Mouse (Mus musculus) cerebellum, postnatal 36 days (tissue): ENCODE data around the gene Kcne3.
A peak's percentile ranks its signal among the peaks of the same experiment; 100 is the strongest.

ENCODE experiments used
- DNase-seq, 2 experiments: peaks; one replicate each; pipeline ENCODE4 v3.0.0; 2021 to 2022; ENCODE audit warnings: mixed read lengths in 2 of 2

The Kcne3 gene

DNA sequence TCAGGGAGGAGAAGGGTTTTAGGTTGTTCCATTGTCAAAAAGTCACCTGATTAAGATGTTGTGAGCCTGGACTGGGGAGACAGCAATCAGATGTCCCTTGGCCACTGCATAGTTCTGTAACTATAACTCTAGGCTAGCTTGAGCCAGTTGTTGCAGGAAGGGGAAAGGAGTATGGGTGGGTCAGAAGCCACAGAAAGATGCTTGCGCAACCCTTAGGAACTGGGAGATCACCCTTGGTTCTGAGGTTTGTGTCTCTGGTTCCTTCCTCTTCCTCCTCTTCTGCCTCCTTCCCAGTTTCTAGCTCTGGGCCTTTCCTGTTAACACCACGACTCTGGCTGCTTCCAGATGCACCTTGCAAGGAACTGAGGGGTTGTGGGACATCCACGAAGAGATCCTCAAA lies 6.1 kb downstream of the Kcne3 start:
- DNase-seq = no peak

DNA sequence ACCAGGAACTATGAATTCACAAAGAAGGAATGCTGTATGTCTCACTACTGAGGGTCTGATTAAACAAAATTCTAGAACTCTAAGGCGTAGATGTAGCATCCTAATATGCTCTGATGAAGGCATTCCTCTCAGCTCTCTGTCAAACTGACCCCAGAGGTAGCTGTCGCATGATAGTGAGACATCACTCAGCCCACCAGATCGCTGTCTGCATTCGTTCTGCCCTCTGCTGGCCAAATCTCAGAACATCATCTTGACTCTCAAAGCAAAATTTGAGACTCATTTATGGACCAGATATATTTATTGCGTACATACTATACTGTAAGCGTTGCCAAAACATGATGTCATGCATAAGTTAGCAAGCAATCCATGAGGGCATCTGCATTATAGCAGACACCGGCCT lies 11.3 kb downstream of the Kcne3 start:
- peak; percentile 51 to 55 for DNase-seq

DNA sequence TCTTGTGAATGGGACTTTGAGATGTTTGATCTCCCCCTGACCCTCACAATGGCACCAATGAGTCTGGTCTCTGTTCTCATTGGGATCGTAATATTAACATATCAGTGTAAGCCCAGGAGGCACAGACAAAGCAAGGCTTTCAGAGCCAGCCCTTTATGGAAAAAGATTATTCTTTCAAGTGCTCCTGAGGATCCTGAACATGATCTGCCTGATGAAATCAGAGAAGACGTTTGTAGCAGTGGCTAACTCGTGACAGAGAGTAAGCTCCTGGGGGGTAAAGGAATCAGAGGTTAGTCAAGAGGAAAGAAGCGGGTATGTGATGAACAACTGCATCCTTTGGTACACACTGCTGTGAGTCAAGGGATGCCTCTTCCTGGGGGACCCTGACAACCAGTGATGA lies 13.9 kb downstream of the Kcne3 start:
- DNase-seq = no peak

DNA sequence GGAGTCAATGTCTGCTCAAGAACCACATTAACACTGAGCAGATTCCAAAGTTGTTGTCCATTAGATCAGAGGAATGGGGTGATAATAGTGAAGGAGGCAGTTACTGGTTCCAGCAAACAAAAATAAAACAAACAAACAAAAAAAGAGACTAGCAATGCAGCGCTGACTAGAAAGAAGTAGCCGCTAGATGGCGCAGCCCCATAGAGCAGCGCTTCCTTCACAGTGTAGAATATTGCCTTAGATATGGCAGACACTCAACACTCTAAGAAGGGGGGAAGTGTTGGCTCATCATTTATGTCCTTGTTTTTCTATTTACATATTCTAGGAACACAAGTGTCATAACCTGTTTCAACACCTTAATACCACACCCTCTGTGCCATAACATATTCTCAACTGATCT lies 14.5 kb downstream of the Kcne3 start:
- peak; percentile 73 to 76 for DNase-seq

DNA sequence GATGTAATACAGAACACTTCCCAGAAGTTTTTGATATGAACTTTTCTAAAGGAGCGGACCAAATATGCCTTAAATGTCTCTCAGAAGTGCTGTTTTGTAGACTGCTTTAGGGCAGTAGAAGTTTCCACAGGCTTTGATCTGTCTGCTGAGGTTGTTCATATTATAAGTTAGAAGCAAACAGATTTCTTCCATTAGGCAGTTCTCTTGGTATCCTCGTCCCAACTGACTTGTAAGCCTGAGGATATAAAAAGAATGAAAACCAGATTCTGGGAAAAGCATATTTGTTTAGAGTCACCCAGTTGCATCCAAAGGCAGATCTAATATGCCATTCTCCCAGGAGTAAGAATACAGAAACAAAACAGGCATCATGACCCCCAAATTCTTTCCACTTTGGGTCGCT lies 24.9 kb downstream of the Kcne3 start:
- no peak for DNase-seq

DNA sequence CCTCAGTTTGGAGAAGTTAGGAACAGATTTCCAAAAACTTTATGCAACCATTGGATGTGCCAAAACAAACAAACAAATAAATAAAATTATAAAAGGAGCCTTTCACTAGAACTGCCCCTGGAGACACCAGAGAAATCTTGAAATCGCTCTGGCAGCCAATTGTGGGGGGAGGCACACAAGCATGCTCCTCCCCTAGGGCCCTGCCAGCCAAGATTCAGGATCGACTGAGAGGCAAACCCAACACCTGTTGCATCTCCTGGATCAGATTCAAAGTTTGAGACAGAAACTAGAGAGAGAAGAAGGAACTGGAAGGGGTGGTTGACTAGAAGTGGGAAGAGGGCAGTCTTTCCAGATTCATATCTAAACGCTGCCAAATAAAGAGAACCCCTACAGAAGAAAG lies 27.3 kb downstream of the Kcne3 start:
- DNase-seq = no peak

DNA sequence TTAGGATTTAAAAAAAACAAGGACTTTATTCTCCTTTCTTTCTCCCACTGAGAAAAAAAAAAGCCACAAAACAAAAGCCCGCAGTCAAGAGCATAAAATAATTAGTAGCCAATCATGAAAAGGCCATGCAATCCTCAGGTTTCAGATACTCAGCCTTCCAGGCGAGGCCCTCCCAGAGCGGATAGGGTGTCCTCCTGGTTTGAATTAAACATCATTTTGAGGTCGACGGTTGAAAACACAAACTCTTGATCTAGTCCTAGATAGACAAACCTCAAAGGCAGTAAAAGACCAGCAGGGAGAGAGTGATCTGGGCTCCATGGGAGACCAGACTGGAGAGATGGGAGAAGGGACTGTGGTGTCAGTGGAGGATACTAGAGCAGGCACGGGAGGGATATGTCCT lies 28.6 kb downstream of the Kcne3 start:
- no peak for DNase-seq

DNA sequence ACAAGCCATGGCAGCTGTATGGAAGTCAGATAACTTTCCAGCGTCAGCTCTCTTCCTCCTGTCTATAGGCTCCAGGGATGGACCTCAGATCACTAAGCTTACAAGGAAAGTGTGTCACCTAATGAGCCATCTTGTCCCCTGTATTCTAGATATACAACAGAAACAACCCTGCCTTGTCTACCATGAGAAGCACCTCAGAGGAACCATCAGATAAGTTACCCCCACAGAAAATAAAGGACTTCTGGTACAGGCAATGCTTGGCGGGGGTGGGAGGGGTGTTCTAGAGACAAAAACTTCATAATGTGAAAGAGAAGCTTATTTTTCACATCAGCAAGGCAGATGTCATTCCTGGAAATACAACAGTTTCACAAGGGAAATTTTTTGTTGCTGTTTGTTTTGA lies 29.8 kb downstream of the Kcne3 start:
- DNase-seq = no peak

DNA sequence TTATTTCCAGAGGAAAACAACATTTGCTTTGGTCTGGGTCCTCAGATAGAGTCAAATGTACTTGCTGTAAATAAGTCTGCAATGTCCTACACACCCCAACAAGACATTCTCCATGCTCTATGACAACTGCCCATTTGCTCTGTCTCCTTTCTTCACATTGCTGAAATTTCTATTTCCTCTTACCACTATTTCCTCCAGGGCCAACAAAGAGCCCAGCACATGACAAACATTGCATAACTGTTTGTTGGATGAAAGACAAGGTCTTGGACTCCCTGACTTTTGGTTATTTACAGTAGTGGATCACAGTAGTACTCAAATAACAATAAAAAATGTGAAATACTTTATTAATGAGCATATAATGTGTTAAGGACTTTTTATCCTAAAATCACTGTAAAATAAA lies 31.6 kb downstream of the Kcne3 start:
- no peak for DNase-seq

DNA sequence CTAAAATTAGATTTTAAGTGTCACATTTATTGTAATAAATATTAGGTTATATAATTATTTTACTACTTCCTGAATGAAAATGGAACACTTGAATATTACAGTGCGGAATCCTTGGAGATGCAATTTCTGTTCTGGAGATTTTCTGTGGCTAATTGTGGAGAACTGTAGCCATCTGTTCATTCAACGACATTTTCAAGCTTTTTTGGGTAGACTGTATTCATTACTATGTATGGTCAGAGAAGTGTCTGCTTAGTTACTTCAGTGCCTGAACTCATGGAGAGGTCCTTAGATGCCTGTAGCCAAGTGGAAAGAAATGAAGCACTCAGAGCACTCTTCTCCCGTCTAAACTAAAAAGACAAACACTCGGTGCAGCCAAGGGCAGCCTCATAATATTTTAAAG lies 38.0 kb downstream of the Kcne3 start:
- DNase-seq = peak in 1 of 2 experiments; percentile 30

DNA sequence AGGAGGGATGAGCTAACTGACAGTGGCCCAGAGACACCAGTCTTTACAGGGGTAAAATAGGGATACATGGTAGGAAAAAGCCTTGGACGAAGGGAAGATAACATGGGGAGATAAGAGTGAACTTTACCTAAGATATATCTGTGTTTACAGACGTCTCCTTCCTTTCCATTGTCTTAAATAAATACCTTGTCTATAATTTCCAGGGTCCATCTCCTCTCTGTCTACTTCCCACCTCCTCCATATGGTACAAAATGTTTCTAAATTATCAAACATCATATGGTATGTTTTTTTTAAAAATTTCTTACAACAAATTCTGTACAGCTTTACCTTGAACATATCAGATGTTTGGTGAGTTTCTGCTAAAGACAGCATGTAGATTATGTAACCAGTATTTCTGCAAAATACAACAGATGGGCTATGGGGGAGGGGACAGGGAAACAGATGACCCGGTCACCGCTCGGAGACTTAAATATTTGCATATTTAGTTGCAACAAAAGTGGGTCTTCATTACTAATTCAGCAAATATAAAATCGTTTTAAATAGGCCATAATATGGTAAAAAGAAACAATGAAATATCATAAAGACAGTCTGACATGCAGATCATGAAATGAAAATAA lies 38.9 kb downstream of the Kcne3 start:
- peak; percentile 64 to 76 for DNase-seq

DNA sequence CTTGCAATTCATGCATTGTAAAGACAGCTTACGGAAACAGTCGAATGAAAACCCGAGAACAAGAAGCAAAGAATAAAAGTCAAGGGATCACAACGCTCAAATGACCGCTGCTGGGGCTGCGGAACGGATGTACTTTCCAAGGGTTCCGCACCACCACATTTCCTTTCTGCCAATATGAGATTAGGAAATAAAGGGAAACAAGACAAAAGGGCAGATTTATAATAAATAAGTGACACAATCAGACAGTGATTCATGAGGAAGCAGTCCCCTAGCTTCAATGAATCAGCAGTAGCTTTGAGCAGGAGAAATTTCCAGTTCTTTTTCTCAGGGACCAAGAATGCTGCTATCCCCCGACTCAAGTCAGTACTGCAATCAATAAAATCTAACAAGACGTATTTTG lies 39.7 kb downstream of the Kcne3 start:
- peak in 1 of 2 experiments; percentile 39 for DNase-seq

DNA sequence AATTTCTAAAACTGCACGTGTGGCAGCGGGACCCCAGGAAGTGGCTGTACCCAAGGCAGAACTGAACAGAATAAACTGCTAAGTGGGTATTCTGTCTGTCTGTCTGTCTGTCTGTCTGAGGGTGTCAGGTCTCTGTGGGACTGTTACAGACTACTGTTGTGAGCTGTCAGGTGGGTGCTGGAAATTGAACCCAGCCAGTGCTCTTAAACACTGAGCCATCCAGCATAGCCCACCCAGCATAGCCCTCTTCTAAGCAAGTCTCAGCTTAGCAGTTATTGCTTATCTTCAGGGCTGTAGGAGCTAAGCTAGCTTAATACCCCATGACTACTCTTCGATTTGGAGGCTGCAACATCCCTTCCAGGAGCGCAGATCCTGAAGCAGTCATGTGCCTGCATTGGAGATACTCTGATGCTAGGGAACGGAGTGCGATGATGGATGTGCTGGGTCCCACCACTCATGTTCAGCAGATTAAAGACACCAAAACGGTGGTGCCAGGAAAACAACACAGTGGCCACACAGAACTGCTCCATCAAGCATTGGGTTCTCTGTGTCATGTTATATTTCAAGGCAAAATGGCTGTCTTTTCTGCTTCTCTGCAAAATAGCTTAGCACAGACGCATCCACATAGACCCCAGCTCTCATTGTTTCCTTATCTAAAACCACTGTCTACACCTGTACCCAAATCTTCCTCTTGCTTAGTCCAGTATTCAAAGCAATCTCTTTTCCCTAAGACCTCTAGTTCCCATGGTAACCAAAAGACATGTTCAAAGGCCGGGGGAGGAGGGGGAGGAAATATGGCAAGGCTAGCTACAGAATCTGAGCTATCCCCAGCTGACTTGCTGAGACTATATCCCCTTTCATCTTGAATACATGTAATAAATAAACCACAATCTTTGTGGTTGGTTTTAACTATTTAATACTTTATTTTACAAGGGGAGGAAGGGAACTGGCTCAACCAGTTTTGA lies 40.6 kb downstream of the Kcne3 start:
- no peak for DNase-seq

DNA sequence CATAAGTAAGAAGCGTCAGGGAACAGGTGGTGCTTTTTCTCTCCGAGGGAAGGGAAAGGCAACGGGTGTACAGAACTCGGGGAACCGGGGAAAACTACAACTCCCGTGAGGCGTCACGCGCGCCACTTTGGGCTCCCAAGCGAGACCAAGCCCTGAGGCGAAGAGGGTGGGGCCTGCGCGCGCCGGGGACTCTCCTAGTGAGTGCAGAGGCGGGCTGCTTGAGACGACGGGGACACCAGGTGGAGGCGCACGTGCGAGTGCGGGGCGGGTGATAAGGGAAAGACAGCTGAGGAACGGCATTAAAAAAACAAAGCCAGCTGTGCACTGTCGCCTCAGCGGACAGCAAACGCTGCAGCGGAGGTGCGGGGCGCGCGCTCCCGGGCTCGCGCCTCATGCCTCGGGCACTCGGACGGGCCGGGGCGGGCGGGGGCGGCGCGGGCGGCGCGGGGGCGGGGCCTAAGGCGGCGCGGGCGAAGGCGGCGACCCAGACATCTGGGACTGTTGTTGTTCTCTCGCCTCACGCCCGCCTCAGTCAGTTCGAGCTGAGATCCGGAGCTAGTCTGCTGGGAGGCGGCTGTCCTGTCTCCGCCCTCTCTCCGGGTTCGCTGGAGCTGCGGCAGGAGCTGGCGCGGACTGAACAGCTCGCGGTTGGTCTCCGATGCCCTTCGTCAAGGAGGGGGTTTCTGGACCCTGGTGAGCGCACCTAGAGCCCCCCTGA lies 51.0 kb downstream of the Kcne3 start, which contains the start of gene Pgm2l1:
Gene Pgm2l1, plus strand, starts transcription at position 237 of the 718 bp plus-strand sequence.
- peak; percentile 97 for DNase-seq

DNA sequence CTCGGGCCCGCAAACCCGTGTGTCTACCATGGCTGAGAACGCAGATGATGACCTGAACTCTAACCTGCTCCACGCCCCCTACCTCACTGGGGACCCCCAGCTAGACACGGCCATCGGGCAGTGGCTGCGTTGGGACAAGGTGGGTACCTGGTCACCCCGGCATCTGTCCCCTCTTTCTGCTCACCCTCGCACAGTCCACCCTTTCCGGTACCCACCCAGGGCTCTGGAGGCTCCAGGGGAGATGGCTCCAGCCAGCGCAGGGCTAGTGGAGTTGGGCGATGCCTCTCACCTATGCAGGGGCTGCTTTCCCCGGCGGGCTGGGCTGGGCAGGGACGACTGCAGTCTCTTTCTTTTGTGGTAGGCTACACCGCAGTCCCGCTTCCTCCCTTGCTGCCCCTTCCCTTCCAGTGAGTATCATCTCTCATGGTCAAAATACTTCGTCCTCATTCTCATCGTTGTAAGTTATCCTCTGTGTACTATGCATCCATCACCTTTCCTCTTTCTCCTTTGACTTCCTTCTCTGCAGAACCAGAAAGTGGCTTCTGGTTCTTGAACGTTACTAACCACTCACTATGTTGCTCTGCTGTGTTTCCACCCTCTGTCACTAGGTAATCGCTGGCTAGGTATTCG lies 51.7 kb downstream of the Kcne3 start:
- peak; percentile 47 to 50 for DNase-seq

DNA sequence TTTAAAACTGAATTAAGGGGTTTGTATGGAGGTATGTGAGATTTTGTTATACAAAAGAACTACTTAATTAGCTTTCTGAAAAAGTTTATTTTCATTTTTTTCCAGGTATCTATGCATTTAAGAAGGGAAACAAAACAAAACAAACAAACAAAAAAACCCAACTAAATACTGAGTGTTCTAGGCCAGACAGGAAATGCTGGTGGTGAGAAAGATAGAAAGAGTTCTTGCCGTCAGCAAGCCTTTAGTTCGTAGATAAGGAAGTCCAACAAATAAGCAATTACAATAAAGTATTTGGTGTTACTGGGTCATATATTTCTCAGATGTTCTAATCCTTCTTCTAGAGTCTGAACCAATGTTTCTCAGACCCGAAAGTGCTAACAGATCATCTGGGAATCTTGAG lies 52.7 kb downstream of the Kcne3 start:
- no peak for DNase-seq

DNA sequence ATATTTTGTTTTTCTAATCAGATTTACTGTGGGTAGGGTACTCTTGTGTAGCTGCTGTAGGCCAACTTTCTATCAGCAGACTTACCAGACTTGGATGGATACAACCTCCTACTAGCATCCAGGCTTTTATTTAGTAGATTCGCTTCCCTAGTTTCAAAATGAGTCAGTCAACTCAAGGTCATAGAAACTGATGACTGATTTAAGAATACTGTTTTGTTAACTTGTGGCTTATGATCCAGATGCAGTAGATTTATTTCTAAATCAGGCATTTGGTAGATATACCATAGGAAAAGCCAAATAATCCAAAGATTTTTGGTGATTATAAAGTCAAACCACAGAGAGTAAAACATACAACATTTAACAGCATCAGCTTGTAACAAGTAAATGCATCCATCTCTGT lies 54.3 kb downstream of the Kcne3 start:
- DNase-seq = no peak

DNA sequence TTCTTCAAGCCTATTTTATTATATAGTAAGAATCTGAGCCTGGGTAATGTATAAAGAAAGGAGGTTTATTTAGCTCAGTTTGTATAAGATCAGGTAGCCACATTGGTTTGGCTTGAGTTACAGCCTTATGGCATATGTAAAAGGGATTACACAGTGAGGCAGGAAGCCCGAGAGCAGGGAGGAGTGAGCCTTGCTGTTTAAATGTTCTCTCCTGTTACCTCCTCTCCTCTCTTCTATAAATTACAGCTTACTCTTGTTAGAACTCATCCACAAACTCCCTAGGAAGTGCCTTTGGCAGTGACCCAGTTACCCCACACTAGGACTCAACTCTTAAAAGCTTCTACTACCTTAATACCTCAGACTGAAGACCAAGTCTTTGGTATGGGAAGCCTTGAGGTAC lies 55.4 kb downstream of the Kcne3 start:
- DNase-seq = peak in 1 of 2 experiments; percentile 9

DNA sequence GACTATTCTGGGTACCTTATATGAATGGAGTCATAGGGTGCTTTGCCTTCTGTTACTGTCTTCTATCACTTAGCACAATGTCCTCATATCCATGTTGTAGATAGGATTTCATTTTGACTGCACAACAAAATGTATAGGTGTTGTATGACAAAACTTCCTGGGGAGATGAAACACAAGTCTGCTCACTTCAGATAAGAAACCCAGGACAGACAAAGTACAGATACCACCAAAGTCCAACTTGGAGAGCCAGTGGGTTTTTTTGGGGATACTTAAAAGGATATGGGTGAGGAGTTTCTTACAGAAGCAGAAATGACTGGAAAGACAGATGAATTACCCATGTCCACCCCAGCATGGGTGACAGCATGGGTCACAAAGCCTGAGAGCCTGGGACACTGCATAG lies 57.4 kb downstream of the Kcne3 start:
- no peak for DNase-seq
